Mouse (Mus musculus) kidney, adult 11 months (tissue): Measurements from ENCODE around the gene Samd4b.

Experiments
- DNase-seq: peaks from one replicate; pipeline ENCODE4 v3.0.0; 2022

Samd4b gene

GRCm38 (mm10) chr7:28587644-28588043, 10.3 kb downstream of the Samd4b start:
- DNase-seq = peak; percentile 82

GRCm38 (mm10) chr7:28586663-28587411, 11.1 kb downstream of the Samd4b start:
- DNase-seq = no peak

GRCm38 (mm10) chr7:28585001-28585400, 12.9 kb downstream of the Samd4b start:
- no peak for DNase-seq

GRCm38 (mm10) chr7:28584468-28584867, 13.5 kb downstream of the Samd4b start:
- DNase-seq = no peak

GRCm38 (mm10) chr7:28583570-28584344, 14.2 kb downstream of the Samd4b start:
- no peak for DNase-seq

- no peak for DNase-seq
These were observed 15.1 kb downstream of the Samd4b start for GRCm38 (mm10) chr7:28582841-28583240.

- no peak for DNase-seq
These were observed 16.2 kb downstream of the Samd4b start for GRCm38 (mm10) chr7:28581721-28582120.

- no peak for DNase-seq
These were observed 18.1 kb downstream of the Samd4b start for GRCm38 (mm10) chr7:28579826-28580225.

GRCm38 (mm10) chr7:28578543-28579053, 19.3 kb downstream of the Samd4b start:
- DNase-seq = no peak

GRCm38 (mm10) chr7:28577826-28578542, 20.0 kb downstream of the Samd4b start:
- peak; percentile 89 for DNase-seq

GRCm38 (mm10) chr7:28576271-28576914, 21.6 kb downstream of the Samd4b start:
- peak; percentile 85 for DNase-seq

- no peak for DNase-seq
These were observed 22.3 kb downstream of the Samd4b start for GRCm38 (mm10) chr7:28575597-28575996.

GRCm38 (mm10) chr7:28573236-28573635, 24.7 kb downstream of the Samd4b start:
- DNase-seq = no peak

GRCm38 (mm10) chr7:28572689-28573088, 25.3 kb downstream of the Samd4b start:
- peak; percentile 77 for DNase-seq

GRCm38 (mm10) chr7:28570982-28571682, 26.8 kb downstream of the Samd4b start:
- DNase-seq = no peak

- DNase-seq = peak; percentile 97
These were observed 27.5 kb downstream of the Samd4b start for GRCm38 (mm10) chr7:28570291-28570981.

GRCm38 (mm10) chr7:28568253-28568652, 29.7 kb downstream of the Samd4b start:
- no peak for DNase-seq

- DNase-seq = no peak
These were observed 30.4 kb downstream of the Samd4b start for GRCm38 (mm10) chr7:28567539-28567938.

- DNase-seq = no peak
These were observed 32.5 kb downstream of the Samd4b start for GRCm38 (mm10) chr7:28565407-28565806.

- DNase-seq = no peak
These were observed 35.0 kb downstream of the Samd4b start for GRCm38 (mm10) chr7:28562951-28563350.

GRCm38 (mm10) chr7:28562371-28562770, 35.6 kb downstream of the Samd4b start:
- DNase-seq = no peak
